Mouse (Mus musculus) forebrain, embryonic 16.5 days (tissue): ENCODE results near the gene Dnajc14. TPM values are rescaled to one million over a fixed set of nuclear protein-coding genes. Genes with fewer than 3 reads are reported as not detected.
"Not testable (repeated sequence)": the region's sequence is repeated elsewhere in the genome, so short reads cannot be mapped to it uniquely, and the experiment has no call there.

Source experiments
- ATAC-seq: fragments of 200-750 bp; cut with Nextera tagmentation; 2 replicates; pipeline ENCODE4 v1.8.0; 2017; ENCODE audit warnings: mild to moderate bottlenecking, moderate library complexity
- H3K27ac ChIP-seq: fragments of 300-500 bp; sonication (generic); 2 replicates; pipeline ENCODE4 v1.5.1; 2014; ENCODE audit warnings: low read length, control low read depth
- H3K27me3 ChIP-seq: fragments of 300-500 bp; sonication (generic); replicated peaks from 2 replicates; pipeline ENCODE4 v1.6.1; 2014; ENCODE audit warnings: low read length; ENCODE audit not compliant: control insufficient read depth, insufficient read depth
- H3K36me3 ChIP-seq: fragments of 300-500 bp; sonication (generic); 2 replicates; pipeline ENCODE4 v1.6.1; 2014; ENCODE audit not compliant: control insufficient read depth, insufficient read depth
- H3K4me1 ChIP-seq: fragments of 300-500 bp; sonication (generic); replicated peaks from 2 replicates; pipeline ENCODE4 v1.6.1; 2014; ENCODE audit warnings: low read length; ENCODE audit not compliant: control insufficient read depth, insufficient read depth
- H3K4me2 ChIP-seq: fragments of 300-500 bp; sonication (generic); 2 replicates; pipeline ENCODE4 v1.6.1; 2014; ENCODE audit warnings: mild to moderate bottlenecking, low read length, control low read depth
- H3K4me3 ChIP-seq: fragments of 300-500 bp; sonication (generic); replicated peaks from 2 replicates; pipeline ENCODE4 v1.5.1; 2014; ENCODE audit warnings: mild to moderate bottlenecking, low read length, control low read depth
- H3K9ac ChIP-seq: fragments of 300-500 bp; sonication (generic); replicated peaks from 2 replicates; pipeline ENCODE4 v1.6.1; 2014; ENCODE audit warnings: low read depth, low read length, control low read depth
- H3K9me3 ChIP-seq: fragments of 300-500 bp; sonication (generic); 2 replicates; pipeline ENCODE4 v1.6.1; 2016; ENCODE audit warnings: low read length; ENCODE audit not compliant: control insufficient read depth
- WGBS: fragments of 180-500 bp; shearing (Covaris S2); extraction: QIAGEN DNeasy Blood & Tissue Kit; methylation state at CpG from one replicate; pipeline ENCODE4 v1.1.7; 2014; 5-methylcytosine and 5-hydroxymethylcytosine counted together
- polyA plus RNA-seq: library from polyadenylated mRNA; unstranded; fragments of >200 nt; fragmentation: Nextera tagmentation; extraction: Ambion mirVana; gene quantifications from 2 replicates; pipeline ENCODE4 v1.2.1, GENCODE M21; 2015

The Dnajc14 gene
- polyA plus RNA-seq, 1 experiment from 2014 or later: 67.2 TPM

GRCm38 (mm10) chr10:128807018-128807417, 3.2 kb downstream of the Dnajc14 start:
- 0 out of 2 replicates have a peak overlapping the region, but pooled peaks have one; percentile 28 for H3K9ac ChIP-seq
- peaks cover 53% of the 10 kb centered on the region for H3K4me1 ChIP-seq
- H3K36me3 ChIP-seq: no peaks in the 10 kb centered on the region
- peak overlapping the region; percentile 18 for H3K4me3 ChIP-seq
- H3K27ac ChIP-seq: no peak overlapping the region
- H3K4me2 ChIP-seq: peak overlapping the region; percentile 76
- no peaks in the 10 kb centered on the region for H3K27me3 ChIP-seq
- ATAC-seq: no peak
- H3K9me3 ChIP-seq: no peaks in the 10 kb centered on the region
- 87% methylated on average over 8 of the region's 8 CpGs for WGBS

DNA sequence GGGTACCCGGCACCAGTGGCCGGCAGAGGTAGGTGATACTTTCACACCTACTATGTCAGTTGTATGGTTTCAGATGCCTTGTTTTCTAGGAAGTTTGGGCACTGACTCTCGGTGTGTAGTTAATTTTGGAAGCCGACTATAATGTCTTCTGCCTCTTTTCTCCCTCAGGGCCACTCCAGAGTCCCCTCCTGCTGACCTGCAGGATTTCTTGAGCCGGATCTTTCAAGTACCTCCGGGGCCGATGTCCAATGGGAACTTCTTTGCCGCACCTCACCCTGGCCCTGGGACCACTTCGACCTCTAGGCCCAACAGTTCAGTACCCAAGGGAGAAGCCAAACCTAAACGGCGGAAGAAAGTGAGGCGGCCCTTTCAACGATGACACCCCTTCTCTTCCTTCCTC, 13.2 kb downstream of the Dnajc14 start, which contains the start of gene Sarnp:
Gene Sarnp, plus strand, starts transcription at position 301 of the 400 bp plus-strand sequence.
- H3K4me2 ChIP-seq: no peak within 1 kb of the TSS
- no peaks in the 10 kb centered on the region for H3K9me3 ChIP-seq
- WGBS: 94% methylated on average over 13 of the region's 13 CpGs
- peaks cover 28% of the 10 kb centered on the region for H3K36me3 ChIP-seq
- no peaks in the 10 kb centered on the region for H3K27me3 ChIP-seq
- peaks cover 5% of the 10 kb centered on the region for H3K4me1 ChIP-seq
- H3K27ac ChIP-seq: no peak within 1 kb of the TSS
- no peak within 1 kb of the TSS for H3K9ac ChIP-seq
- no peak for ATAC-seq
- H3K4me3 ChIP-seq: no peak within 1 kb of the TSS

GRCm38 (mm10) chr10:128820217-128820616, 16.4 kb downstream of the Dnajc14 start:
- WGBS: 85% methylated on average over 4 of the region's 4 CpGs
- Histone ChIP-seq H3K4me2 (no peak overlapping the region), H3K36me3 (peaks cover 19% of the 10 kb centered on the region), H3K4me1 (peaks cover 16% of the 10 kb centered on the region), H3K9ac (no peak overlapping the region), H3K27ac (no peak overlapping the region), H3K4me3 (no peak overlapping the region), H3K27me3 (no peaks in the 10 kb centered on the region), H3K9me3 (no peaks in the 10 kb centered on the region)
- ATAC-seq: no peak

DNA sequence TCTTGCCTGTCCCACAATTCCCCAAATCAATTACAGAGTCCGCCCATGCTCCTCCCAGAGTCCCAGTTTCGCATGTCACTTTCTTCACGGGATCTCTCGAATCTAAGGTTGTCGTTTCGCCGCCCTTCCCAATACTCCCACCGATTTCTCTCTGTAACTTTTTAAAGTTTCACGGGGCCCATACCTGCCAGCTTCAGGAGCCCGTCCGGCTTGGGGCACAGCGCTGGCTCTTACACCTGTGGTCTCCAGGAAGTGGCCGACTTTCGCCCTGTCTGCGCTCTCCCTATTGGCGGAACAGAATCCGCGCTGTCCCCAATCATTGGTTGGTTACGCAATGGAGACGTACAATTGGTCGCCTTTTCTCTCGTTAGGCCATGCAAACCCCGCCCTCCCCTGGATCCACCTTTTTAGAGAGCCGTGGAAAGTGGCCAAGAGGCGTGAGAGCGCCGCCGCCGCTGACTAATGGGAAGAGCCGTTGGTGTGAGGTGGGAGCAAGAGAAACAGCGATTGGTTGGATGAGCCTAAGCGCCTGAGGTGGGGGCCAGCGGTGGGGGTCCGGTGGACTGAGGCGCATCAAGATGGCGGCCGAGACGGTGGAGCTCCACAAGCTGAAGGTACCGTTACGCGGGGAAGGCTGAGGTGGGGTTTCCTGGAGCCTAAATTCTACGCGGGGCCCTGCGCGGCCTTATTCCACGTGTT, 17.6 kb downstream of the Dnajc14 start, which contains the start of gene Ormdl2:
Gene Ormdl2, minus strand, starts transcription at position 288 of the 699 bp plus-strand sequence.
- H3K4me3 ChIP-seq: peak within 1 kb of the TSS; percentile 75
- ATAC-seq: peak; percentile 100
- H3K36me3 ChIP-seq: peaks cover 15% of the 10 kb centered on the region
- no peak within 1 kb of the TSS for H3K27ac ChIP-seq
- peak within 1 kb of the TSS; percentile 77 for H3K9ac ChIP-seq
- no peaks in the 10 kb centered on the region for H3K9me3 ChIP-seq
- WGBS: under 1% methylated on average over 46 of the region's 46 CpGs
- H3K27me3 ChIP-seq: no peaks in the 10 kb centered on the region
- peak within 1 kb of the TSS; percentile 77 for H3K4me2 ChIP-seq
- peaks cover 16% of the 10 kb centered on the region for H3K4me1 ChIP-seq

DNA sequence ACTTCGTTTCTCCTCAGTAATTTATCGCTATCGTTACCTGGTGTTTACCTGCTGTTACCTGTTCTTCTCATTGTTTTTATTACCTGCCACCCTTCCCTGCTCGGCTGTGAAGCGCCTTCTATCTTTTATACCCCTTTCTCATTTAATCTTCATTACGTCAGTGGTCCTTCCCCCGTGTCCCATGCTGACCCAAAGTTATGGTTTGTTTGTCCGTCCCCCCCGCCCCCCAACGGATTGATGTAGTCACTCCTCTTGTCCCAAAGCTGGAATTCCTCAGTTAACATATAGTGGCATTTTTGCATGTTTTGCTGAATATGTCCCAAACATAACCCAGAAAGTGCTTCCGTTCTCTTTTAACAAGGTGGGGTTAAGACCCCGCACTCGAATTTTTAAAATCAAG, 18.3 kb downstream of the Dnajc14 start:
- 4% methylated on average over 13 of the region's 13 CpGs for WGBS
- Histone ChIP-seq H3K4me3 (peak overlapping the region; percentile 75), H3K27ac (no peak overlapping the region), H3K27me3 (no peaks in the 10 kb centered on the region), H3K9me3 (no peaks in the 10 kb centered on the region), H3K4me1 (peaks cover 16% of the 10 kb centered on the region), H3K4me2 (peak overlapping the region; percentile 77), H3K36me3 (peaks cover 9% of the 10 kb centered on the region), H3K9ac (peak overlapping the region; percentile 77)
- no peak for ATAC-seq

DNA sequence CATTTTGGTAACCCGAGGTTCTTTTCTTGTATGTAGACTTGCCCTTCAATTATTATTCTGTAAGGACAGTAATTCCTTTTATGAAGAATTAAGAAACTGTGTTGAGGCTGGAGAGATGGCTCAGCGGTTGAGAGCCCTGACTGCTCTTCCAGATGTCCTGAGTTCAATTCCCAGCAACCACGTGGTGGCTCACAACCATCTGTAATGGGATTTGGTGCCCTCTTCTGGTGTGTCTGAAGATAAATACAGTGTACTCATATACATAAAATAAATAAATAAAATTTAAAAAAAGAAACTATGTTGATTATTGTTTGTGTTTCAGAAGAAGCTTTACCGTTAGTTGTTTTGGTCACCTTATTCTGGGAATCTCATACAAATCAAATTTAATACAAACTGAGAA, 19.2 kb downstream of the Dnajc14 start:
- ATAC-seq, H3K9ac ChIP-seq, H3K4me3 ChIP-seq, H3K36me3 ChIP-seq, H3K9me3 ChIP-seq, H3K27me3 ChIP-seq, H3K27ac ChIP-seq: not testable (repeated sequence)
- peak overlapping the region; percentile 77 for H3K4me2 ChIP-seq
- peaks cover 16% of the 10 kb centered on the region for H3K4me1 ChIP-seq
- WGBS: 79% methylated on average over 4 of the region's 4 CpGs

- peaks cover 16% of the 10 kb centered on the region for H3K4me1 ChIP-seq
- no peaks in the 10 kb centered on the region for H3K9me3 ChIP-seq
- no peak overlapping the region for H3K4me3 ChIP-seq
- 0 out of 2 replicates have a peak, but pooled peaks cover 2% of the 10 kb centered on the region for H3K36me3 ChIP-seq
- ATAC-seq: no peak
- WGBS: over 99% methylated on average over 9 of the region's 9 CpGs
- no peak overlapping the region for H3K4me2 ChIP-seq
- no peak overlapping the region for H3K9ac ChIP-seq
- no peak overlapping the region for H3K27ac ChIP-seq
- no peaks in the 10 kb centered on the region for H3K27me3 ChIP-seq
Observed at GRCm38 (mm10) chr10:128823821-128824220, 20.0 kb downstream of the Dnajc14 start.

- no peaks in the 10 kb centered on the region for H3K4me1 ChIP-seq
- no peak overlapping the region for H3K4me3 ChIP-seq
- no peak overlapping the region for H3K27ac ChIP-seq
- peaks cover 18% of the 10 kb centered on the region for H3K36me3 ChIP-seq
- H3K4me2 ChIP-seq: no peak overlapping the region
- H3K9ac ChIP-seq: no peak overlapping the region
- ATAC-seq: no peak
- H3K9me3 ChIP-seq: no peaks in the 10 kb centered on the region
- no peaks in the 10 kb centered on the region for H3K27me3 ChIP-seq
Observed at GRCm38 (mm10) chr10:128837400-128837799, 33.5 kb downstream of the Dnajc14 start.

- H3K27me3 ChIP-seq: no peaks in the 10 kb centered on the region
- H3K4me2 ChIP-seq: no peak overlapping the region
- no peak for ATAC-seq
- no peak overlapping the region for H3K4me3 ChIP-seq
- peaks cover 16% of the 10 kb centered on the region for H3K36me3 ChIP-seq
- no peaks in the 10 kb centered on the region for H3K4me1 ChIP-seq
- H3K9ac ChIP-seq: no peak overlapping the region
- H3K27ac ChIP-seq: no peak overlapping the region
- H3K9me3 ChIP-seq: no peaks in the 10 kb centered on the region
Observed at GRCm38 (mm10) chr10:128839434-128839833, 35.6 kb downstream of the Dnajc14 start.
